Mouse (Mus musculus): ENCODE data around the gene Phgdh.
A peak's percentile ranks its signal among the peaks of the same experiment; 100 is the strongest.

Gene Phgdh

DNA sequence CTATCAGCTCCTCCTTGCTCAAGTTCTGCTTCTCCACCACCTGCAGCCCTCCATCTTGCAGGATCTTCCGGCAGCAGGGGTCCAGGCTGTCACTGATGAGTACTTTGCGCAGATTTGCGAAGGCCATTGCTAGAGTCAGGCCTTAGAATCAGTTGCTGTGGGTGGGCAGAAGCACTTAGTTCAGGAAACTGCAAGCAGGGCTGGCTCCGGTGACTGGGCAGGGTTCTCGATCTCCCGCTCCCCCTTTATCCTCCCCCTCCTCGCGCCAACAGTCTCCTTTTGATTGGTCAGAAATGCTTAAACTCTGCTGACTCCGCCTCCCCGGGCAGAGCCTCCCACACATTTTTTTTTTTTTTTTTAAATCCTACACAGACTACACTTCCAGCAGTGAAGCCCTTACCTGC lies at the start of gene Phgdh:
Phgdh (minus strand) TSS at position 285 of the 404 bp plus-strand sequence.
- DNase-seq (ENCODE audit: low spot score): peak; percentile 83

DNA sequence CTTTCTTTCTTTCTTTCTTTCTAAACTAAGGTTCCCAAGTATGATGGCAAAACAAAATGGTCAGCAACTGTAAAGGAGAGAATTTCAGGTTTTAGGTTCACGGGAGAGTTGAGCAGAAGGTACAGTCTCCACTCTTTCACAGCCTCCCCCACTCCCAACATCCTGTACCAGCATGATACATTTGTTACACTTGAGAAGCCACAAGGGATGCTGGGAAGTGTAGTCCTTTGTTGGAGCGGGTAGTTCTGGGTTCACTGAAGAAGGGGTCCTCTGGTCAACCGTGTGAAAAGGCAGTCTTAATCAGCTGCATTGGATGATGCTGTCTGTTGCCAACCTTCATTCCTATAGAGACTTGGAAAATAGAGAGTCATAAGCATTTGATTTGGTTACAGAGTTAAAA lies 49.5 kb upstream of the Phgdh start:
- DNase-seq (ENCODE audit: low spot score): no peak

DNA sequence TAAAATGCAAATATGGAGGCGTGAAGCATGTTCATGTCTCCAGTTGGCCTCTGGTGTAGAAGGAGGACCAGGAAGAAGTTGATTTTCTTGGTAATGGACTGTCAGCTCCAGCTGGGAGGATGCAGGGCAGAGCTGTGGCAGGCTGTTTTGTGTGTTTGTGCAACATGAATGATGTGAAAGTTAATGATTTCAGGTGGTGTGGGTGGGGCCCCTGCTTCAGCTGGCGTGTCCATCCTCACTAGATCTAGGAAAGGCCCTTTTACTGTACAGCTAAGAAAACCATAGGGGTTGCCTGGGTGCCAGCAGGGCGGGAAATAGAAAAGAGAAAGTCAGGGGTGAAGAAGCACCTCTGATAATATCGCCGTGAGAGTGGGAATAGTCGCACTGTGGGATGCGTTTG lies 48.0 kb upstream of the Phgdh start:
- DNase-seq (ENCODE audit: low spot score): no peak

DNA sequence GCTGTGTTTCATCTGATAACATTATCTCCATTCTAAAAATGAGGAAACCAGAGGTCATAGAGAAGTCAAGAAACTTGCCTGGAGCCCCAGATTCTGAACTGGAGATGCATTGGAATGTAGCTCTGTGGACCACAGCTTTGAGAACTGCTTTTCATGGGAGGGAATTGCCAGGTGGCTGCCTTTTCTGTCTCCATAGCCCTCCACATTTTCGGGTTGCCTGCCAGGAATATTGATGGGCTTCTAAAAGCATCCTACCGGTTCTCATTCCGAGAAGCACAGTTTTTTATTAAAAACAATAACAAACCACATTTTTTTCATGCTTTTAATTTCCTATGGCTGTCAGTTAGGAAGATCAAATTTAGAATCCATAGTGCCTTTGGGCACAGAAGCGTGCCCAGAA lies 47.3 kb upstream of the Phgdh start:
- no peak for DNase-seq (ENCODE audit: low spot score)

DNA sequence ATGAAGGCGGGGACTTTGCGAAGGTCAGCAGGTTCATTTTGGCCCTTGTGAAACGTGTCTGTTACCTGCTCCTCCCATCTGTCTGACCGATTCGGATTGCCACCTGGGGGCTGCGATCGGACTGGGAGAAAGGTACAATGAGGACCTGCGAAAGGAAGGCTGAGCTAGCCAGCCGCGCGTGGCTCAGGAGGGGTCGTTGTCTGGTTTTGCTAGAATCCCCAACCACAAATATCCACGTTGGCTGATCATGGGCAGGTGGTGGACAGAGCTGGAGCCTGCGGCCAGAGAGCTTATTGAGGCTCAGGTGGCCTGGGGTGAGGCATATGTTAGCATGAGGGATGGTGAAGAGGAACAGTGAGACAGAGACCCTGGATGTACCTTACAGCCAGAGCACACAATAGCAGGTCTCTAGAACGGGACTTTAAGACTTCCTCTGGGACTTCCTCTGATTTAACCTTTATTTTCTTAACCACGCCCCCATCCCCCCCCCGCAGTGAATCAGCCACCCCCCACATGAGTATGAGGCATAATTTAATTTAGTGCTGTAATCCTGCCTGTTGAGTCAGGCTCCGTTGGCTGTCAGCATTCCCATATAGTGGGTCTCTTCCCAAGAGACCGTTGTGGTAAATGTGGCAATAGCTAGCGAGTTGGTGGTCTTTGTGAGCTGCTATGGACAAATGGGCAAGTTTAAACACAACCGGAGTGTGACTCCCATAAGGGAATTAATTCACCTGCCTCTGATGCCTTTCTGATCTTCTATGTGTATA lies 43.4 kb upstream of the Phgdh start:
- no peak for DNase-seq (ENCODE audit: low spot score)

DNA sequence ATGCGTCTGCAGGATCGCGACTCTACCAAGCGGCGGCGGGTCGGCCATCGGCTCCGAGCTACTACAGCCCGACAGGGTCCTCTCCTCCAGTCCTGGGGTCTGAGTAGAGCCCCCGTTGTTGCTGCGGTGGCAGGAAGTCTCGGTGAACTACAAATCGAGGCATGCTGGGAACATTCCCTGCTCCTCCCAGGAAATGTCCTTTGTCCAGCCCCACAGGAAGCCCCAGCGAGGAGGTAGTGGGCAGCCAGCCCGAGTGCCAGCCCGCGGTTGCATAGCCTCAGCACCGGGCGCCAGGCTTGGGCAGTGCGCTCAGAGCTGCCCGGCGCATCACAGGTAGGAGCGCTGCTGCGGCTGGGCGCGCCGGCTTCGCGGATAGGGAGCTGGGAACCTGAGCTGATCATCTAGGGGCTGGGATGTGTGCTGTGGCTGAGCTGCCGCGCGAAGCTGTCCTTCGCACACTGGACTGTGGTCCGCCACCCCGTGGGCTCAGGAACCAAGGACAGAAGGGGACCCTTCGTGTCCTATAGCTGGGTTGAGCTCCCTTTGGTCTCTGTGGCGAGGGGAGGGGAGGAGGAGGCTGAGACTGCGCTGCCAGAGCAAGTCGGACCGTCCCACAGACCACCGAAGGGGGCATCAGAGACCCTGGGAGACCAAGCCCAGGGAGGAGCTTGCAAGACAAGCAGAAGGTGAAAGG lies 42.6 kb upstream of the Phgdh start, which contains the start of gene Zfp697:
Zfp697 (plus strand) TSS at position 216 of the 694 bp plus-strand sequence.
- peak; percentile 68 for DNase-seq (ENCODE audit: low spot score)

DNA sequence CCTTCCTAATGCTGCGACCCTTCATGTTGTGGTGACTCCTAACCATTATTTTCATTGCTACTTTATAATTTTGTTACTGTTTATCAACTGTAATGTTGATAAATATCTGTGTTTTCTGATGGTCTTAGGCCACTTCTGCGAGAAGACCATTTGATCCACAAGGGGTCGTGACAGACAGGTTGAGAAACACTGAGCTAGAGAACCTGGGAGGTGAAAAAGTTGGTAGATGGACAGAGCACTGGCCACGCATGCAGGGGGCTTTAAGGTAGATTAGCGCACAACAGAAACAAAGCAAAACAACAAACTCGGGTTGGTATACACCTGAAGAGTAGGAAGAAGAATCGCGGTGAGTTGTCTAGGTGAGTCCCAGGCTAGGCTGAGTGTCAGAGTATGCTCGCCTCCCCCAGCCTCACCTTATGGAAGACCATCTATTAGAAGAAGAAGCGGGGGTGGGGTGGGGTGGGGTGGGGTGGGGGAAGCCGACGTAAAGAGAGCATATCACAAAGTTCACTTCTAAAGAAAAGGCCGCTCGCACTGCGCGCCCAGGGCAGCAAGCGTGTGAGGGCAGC lies 42.0 kb upstream of the Phgdh start:
- DNase-seq (ENCODE audit: low spot score): no peak

DNA sequence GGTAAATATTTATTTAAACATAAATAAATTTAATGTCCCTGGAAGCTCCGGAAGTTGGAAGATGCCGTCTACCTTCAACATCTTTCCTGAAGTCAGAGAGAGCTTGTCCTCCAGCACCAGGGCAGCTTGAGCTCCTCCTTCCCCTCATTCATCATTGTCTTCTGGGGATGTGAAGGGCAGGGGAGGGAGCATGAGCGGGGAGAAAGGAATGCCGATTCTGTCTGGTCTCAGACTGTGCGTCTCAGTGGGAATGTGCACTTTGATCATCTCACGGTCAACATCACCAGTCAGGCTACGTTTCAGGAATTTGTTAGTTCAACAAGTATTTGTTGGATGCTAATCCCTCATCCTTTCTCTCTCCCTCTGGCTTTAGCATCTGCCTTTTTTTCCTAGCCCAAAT lies 39.4 kb upstream of the Phgdh start:
- DNase-seq (ENCODE audit: low spot score): no peak

DNA sequence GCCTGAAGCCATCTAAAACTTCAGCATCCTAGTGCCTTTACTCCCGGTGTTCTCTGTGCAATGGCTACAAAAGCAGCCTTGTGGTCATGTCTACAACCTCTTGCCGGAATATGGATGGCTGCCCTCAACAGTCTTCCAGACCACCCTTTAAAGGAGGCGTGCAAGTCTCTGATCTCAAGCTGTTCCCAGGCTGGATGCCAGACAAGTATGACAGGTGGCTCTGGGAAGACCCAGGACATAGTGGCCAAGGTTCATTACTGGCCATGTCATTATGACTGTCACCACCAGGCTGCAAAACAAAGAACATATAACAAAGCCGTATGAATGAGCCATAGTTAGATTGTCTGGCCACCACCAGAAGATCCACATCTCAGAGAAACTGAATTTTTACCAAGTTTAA lies 38.5 kb upstream of the Phgdh start:
- DNase-seq (ENCODE audit: low spot score): no peak

DNA sequence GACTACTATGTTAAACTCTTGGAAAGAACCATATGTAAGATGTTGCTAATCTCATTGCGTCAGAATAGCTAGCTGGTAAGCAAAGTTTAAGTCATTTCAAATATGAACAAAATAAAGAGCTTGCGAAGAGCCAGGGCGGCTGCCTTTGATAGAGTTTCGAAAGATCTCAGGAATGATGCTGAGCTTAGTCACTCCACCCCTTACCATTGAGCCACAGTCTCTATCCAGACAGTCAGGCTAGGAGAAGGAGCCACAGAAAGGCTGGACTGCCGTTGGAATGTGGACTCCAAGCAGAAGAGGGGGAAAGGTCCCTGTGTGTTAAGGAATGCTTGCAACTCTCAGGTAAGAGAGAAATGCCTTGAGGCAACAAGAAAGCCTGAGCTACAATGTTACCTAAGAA lies 35.2 kb upstream of the Phgdh start:
- no peak for DNase-seq (ENCODE audit: low spot score)

DNA sequence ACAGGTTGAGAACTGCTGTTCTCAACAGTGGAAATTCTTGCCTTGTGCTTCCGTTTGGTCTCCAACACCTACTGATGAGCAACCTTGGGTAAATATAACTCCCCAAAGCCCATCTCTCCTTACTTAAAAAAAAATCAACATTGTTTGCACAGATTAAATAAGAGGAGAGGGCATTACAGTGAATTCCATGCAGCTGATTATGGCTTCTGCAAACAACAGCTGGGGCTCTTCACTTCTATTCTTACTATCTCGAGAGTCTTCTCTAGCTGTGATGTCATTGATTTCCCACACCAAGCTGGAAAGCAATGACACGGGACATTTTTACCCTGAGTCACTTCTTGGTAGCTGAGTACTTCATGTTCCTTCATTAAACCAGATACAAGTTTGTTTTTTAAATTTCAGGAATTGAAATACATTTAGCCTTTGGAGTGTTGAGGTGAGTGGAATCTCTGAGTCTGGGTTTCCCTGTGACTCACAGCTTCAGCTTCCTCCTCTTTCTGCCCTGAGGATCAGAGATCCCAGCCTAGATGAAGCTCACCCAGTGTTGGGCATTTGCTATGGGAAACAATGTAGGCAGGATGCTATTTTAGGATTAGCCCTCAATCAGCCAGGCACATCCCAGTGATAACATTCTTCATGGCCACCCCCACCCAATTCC lies 34.4 kb upstream of the Phgdh start:
- DNase-seq (ENCODE audit: low spot score): no peak

DNA sequence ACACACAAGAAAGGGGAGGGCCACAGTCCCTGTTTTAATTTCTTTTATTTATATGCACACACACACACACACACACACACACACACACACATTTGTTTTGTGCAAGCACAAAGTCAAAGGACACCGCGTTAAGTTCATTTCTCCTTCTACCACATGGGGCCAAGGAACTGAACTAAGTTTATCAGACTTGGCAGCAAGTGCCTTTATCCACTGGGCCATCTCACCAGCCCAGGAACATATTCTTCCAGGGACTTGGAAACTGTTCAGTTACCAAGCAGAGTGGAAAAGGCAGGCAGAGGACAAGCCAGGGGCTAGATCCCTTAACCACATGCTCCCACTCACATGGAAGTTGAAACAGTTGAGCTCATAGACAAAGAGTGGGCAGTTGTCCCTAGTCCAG lies 29.0 kb upstream of the Phgdh start:
- DNase-seq (ENCODE audit: low spot score): peak; percentile 68

DNA sequence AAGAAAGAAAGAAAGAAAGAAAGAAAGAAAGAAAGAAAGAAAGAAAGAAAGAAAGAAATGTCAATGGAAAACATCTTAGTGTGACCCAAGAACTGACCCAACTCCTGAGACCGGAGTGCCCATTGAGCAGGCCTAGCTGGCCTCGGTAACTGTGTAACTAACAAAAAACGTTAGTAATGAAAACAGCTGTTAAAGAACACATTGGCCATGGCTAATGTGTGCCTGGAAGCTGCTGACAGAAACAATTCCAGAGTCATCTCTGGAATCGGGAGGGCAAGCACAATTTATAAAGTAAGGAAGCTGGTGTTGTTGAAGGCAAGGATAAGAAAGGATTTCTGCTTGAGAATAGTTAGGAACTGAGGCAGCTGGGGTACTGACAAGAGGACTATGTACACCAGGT lies 28.5 kb upstream of the Phgdh start:
- no peak for DNase-seq (ENCODE audit: low spot score)

DNA sequence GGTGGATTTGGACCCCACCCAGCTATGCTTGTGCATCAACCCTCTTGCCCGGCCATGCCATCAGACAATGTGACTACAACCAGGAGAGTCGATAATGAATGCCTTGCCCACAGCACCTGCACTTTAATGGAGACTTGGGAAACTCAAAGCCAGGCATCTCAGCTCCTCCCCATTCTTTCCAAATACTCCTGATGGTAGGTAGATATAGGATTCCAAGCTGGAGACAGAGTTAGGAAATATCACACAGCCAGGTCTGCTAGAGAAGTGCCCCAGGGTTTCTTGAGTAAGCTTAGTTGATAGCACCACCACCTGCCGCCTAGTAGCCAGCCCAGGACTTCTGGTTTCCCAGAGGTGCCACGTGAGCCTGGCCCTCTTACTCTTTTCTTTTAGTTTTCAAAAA lies 27.0 kb upstream of the Phgdh start:
- DNase-seq (ENCODE audit: low spot score): no peak

DNA sequence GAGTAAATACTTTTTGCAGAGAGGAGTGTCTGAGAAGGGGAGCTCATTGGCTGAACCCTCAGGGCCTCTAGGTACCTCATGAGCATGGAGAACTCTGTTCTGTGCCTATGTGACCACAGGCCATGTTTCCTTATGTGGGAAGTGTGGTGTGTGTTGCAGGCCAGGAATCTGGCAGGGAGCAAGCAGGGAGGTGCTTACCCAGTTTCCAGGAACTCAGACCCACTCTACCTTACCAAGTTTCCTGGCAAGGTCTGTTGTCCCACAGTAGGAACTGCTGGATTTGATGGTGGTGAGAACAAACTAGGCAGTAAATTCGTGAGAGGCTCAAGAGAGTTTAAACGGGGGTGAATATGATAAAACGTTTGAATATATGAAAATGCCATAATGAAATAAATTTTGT lies 26.3 kb upstream of the Phgdh start:
- DNase-seq (ENCODE audit: low spot score): no peak

DNA sequence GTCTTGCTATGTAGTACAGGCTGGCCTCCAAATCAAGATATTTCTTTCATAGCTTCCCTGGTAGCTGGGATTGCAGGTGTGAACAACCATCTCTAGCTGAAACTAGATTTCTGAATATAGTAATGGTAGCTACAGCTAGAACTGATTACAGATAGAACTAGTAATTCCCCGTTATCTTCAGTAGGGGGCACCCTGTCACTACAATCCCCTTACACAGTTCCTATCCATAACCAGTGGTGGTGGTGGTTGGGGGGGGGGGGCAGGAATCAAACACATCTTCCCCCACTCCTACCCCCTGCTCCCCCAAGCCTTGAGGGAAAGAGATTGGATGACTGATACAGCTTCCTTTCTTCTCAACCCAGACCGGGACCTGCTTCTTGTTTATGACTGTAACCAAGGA lies 23.0 kb upstream of the Phgdh start:
- no peak for DNase-seq (ENCODE audit: low spot score)

DNA sequence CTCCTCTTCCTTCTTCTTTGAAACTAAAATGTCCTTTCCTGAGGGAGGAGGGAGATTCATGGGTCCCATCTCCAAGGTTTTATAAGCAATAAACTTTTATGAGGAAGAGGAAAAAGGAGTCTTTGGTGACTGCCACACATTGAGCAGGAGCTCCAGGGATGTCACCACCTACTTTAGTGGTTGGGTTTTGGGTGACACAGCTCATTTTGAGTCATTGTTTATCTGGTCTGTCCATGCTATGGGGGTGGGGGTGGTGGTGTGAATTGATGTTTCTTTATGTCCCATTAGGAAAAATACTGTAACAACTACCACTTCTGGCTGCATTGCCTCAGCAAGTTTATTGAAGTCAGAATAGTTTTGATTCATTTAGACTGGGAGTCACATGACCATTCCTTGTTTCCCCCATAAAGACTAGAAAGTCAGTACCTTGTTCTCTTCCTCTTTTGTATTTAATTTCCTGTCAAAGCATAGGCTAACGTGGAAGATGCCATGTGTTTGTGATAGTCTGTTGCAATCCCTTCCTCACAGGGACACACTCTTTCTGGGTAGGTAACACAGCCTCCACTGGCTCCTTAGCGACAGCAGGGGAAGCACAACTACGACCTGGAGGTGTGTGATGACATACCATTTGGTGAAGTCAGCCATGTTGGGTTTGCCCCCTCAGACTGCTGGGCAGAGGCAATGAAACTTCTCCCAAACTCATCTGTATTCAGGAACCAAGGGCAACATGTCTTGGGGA lies 17.0 kb upstream of the Phgdh start:
- no peak for DNase-seq (ENCODE audit: low spot score)

DNA sequence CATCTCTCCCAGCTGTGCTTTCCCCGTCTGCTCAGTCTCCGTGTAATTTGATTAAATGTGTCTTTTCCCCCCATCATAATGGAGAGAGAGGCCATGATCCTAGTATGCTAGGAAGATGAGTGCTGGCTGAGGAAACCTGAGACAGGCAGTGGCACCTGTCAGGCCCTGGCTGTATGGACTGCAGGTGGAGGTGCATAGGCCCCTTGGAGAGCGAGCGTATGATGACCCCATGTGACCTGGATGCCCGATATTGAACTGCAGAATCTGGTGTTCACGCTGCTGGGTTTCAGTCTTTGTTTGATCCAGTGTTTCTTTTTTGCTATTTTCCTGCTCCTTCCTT lies 16.2 kb upstream of the Phgdh start:
- DNase-seq (ENCODE audit: low spot score): no peak

DNA sequence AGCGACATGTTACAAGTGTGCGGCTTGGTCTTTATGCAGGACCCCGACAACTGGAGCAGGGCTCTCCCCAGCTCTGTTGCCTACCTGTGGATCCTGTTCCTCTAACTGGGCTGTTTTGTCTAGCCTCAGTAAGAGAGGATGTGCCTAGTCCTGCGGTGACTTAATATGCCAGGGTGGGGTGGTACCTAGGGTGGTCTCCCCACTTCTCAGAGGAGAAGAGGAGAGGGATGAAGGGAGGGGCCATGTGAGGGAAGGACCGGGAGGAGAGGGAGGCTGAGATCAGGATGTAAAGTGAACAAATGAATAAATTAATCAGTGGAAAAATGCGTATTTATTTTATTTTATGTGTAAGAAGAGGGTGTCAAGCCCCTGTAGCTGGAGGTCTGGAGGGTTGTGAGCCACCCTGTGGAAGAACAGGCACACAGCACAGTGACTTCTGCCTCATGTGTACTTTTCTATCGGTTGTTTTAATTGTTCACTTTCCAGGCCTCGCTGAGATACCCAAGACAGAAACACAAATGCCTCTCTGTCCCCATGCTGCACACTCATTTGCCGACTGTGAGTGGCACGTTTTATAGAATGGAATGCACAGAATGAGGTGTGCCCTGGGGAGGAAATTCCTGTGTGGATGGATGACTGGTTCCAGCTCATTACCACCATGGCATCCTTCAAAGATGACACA lies 15.7 kb upstream of the Phgdh start:
- no peak for DNase-seq (ENCODE audit: low spot score)

DNA sequence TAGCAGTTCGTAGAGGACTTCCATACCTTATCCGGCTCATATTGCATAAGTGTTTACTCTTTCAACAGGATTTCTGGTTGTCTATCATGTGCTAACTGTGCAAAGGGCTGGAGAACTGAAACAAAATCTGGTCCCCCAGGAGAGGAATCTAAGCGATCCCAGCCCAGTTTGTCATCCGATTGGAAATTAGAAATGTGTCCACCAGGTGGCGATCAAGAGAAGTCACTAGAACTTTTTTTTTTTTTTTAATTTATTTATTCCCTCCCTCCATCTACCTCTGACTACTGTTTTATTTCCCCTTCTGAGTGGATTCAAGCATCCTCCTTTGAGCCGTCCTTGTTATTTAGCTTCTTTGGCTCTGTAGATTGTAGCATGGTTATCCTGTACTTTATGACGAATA lies 14.1 kb upstream of the Phgdh start:
- no peak for DNase-seq (ENCODE audit: low spot score)

DNA sequence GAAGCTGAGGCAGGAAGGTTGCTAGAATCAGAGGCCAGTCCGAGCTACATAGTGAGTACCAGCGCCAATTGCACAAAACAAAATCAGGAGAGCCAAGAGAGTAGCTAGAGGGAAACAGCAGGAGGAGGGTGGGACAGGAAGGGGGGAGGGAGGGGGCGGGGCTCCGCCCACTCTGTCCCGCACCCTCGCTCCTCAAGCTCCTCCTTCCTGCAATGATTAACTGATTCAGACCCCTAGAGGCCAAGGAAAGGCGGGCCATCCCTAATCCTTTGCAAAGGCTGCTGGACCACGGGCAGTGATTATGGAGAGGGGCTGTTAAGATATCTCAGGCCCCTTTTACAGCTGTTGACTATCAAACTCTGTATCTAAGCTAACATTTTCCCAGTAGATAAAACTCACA lies 8.9 kb upstream of the Phgdh start:
- no peak for DNase-seq (ENCODE audit: low spot score)

DNA sequence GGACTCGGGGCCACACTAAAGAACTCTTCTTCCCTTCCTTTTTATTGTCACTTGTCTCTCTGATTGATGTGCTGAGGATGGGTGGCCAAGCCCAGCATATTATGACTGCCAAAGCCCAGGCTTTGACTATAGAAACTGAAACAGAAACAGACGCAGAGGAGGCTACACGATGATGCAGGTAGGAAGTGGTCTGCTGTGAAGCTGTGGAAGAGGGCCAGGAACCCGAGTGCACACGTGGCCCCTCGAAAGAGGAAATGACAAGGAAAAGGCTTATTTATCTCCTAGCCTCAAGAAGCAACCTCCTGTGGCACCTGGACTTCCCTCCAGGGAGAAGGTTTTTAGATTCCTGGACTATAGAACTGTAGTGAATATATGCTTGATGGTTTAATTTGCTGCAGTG lies 8.3 kb upstream of the Phgdh start:
- DNase-seq (ENCODE audit: low spot score): no peak
